Mouse (Mus musculus) embryo, embryonic 10.5 days (tissue): ENCODE measurements at regions not wholly inside any gene's neighbourhood (a gene's known extent, or its start where the extent isn't known, plus 50 kb on each side); places are given as distances from the start of the nearest gene placed in this dataset.

ENCODE experiments used
- DNase-seq: peaks from one replicate; pipeline ENCODE4 v3.0.0-alpha.2; 2015; ENCODE audit warnings: low spot score

DNA sequence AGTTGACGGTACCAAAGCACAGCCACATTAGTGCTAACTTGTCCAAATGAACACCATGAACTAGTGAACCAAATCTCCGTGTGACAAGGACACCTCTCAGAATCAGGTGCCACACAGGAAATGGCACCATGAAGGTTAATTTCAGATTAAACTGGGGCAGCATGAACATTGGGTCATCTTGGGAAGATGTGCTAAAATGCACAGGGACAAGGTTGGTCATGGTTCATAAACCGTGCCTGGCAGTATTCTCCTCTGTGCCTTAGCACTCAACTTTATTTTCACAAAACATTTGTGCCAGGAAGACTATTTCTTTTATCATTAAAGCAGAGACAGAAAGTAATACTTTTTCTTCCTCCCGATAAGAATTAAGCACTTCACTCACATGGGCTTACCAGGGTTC lies 672.6 kb downstream of the Rwdd3 start:
- DNase-seq, result no peak

DNA sequence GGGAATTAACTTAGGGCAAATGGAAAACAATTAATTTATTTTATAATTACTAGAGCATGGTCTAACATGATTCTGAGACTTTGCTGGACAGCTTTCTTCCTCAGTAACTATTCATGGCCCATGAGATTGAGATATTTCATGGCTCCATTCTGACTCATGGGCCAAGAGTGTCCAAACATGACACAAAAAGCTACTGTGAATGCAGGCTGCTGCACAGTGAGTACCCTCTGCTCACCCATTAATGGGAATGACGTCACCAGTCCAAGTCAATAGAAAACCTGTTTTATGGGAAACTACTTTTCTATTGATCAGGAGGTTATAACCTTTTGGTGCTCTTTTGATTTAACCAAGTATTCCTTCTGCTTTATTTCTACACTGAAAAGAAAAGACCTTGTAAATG lies 693.6 kb downstream of the Rwdd3 start:
- no peak for DNase-seq

DNA sequence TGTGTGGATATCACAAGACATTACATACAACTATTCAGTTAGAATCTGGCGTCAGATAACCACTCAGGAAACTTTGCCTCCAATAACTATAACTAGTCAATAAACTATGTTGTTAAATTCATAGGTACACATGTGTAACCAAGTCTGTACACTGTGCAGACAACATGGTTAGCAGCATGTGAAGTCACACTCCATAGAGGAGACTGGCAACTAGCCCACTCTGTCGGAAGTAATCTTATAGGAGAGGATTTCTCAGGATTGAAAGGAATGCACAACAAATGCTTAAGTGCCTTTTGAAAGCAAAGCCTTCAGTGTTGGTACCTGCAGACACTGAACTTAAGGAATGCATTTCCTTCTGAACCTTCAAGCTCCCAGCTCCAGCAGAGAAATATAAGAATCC lies 693.0 kb upstream of the Ptbp2 start:
- no peak for DNase-seq

DNA sequence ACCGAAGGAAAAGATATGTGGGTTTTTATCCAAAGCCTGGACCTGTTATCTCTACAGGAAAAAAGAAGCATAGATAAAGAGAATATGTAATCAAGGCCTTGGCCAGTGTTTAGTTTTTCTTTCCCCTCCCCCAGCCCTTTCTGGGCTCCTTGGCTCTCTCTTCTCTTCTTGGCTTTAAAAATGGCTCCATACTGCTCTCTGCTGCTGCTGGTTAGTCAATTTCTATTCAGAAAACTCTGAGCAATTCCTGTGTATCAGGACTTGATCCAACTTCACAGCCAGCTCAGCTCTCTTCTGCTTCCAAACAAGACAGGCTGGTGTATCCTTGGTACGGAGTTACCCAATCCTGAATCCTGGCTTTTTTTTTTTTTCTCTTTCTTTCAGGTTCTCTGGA lies 689.4 kb upstream of the Ptbp2 start:
- DNase-seq, result peak; percentile 72

DNA sequence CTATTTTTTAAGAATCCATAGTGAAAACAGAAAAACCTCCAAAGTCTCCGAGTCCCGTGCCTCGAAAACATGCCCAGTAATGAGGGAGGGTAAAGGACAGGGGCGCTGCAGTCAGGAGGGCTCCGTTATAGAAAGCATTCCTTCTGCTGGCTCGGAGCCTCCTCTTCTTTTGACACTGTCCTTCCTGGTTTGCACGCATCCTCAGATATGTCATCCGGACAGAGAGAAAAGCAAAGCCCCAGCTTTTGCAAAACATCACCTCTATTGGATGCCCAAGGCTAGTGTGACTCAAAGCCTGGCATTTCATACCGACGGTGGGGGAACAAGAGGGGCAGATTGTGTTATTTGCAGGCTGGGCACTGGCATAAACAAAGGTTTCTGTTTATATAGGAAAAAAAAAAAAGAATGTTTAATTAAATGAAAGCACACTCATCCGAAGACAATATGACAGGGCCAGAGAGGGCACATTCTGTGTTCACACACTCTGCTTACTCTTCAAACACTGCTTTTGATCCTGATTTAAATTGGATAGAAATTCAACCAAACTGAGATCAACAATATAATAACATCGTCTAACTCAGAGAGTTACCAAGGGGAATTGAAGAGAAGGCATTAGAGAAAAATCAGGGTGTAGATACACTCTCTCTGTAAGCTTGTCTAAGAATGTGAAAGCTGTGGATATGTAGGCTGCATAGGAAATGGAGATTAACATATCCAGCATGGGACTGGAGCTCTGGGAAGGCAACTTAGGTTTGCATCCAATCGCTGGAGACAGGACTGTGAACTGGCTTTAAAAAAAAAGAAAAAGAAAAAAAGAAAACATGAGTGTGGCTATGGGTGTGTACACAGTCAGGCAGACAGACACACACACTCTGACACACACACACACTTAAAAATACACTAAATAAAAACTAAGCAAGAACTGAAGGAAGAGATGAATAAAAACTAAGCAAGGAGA lies 688.7 kb upstream of the Ptbp2 start:
- DNase-seq, result peak; percentile 9

DNA sequence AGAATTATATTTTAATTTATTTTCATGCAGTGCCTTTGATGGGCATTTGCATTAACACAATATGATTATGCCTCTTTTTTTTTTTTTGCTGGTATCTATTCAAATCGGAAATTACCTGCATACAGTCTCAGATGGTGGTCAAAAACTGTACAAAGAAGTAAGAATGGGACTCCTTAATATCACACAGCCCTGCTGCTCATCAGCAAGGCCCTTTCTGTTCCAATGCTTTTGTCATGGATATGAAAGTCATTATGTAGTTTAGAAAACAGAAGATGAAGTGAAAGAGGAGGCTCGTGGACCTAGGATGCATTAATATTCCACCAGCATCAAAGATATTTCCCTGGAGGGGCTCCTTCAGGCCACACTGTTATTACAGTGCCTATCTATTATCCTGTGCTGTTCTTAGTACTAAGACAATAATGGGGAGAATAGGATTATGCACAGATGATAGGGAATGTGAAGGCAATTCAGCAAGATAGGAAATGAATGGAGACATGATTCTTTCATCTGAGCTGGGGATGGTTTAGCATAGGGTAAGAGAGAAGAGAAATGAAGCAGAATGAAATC lies 687.7 kb upstream of the Ptbp2 start:
- DNase-seq, result no peak

DNA sequence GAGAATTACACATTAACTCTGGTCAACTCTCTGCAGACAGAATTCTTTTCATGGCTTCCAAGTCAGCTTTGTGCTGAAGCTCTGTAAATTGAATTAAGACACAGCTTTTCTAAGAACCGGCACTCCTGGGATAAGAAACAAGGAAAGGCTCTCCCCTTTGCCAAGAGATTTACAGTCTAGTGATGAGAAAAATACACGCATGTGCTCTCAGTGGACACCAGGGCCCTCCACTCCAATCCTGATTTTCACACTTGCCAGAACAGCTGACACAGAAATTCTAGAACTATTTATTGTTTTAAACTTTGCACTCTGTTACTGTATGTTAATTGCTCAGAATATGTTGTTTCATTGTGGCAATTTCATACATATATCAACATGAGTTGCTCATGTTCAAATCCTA lies 684.6 kb upstream of the Ptbp2 start:
- no peak for DNase-seq

DNA sequence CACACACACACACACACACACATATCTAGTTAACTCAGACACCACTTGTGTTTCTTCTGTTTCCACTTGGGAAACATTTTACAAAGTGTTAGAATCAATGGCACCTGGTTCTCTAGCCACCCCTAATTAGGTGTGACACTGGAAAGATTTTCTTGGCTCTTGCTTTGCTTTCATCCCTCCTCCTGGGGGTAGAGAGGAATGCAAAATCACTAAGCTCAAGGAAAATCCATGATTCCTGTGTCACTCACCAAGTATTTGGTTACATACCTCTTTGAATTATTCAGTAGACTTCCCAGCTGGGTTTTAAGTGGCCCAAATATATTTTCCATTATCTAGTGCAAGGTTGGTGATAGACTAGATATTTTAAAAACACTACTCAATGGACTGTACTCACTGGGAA lies 676.5 kb upstream of the Ptbp2 start:
- DNase-seq, result no peak

DNA sequence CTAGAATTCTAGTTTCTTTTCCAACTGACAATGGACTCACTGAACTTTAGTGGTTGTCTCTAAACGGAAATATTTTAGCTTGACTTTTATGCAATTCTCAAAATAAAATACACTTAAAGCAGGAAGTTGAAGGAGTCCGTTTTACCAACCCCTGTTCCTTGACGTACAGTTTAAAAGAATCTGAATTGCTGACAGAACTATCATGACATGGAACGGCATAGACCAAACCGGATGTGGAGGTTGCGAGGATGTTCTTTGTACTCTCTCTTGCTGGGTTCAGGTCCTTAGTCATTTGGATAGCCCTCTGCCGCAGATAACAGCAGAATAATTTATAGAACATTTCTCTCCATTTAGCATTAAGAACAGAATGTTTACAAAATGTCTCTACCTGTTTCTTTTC lies 673.6 kb upstream of the Ptbp2 start:
- no peak for DNase-seq

DNA sequence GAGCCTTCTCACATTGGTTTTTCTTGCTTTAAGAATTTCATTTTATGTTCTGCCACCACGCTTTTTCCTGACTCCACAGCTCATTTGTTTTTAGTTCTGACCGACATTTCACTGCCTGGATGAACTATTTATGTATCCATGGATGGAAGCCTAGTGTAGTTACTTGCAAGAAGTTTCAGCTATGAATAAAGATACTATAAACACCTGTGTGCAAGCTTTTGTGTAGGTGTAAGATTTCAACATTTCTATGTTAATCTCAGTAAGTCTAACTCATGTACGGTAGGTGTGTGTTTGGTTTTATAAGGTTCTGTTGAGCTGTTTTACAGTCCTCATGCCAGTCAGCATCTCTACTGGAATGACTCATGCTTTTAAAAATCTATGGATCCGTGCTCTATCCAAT lies 656.9 kb upstream of the Ptbp2 start:
- no peak for DNase-seq

DNA sequence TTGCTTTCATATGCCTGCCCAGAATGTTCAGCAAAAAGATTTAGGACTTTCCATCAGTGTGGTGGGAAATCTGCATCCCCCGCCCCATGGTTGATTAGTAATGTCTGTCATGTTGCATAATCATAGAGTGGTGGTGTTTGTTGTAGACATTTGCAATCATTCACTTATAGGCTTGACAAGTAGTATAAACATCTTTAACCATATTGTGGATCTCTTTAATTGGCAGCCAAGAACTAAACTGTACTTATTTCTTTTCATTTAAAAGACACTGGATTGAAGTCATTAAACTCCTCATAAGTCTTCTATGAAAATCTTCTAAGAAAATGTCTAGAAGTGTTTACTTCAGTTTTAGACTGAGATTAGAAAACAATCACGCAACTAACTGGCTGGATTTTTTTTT lies 646.0 kb upstream of the Ptbp2 start:
- no peak for DNase-seq

DNA sequence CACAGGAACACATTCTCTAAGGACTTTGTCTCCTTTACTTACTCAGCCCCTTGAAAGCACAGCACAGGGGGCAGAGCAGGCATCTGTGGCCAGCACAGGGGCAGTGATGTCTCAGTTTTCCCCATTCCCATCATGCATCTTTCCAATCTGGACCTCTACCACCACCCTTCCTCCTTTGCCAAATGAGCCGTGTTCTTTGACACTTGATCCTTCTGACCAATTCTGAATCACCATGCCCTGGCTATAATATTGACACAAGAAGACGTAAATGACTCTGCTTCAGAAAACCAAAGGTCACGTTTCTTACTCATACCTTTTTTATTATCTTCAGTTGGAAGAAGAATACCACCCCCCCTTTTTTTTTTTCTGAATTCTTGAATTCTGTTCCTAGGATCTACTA lies 632.4 kb upstream of the Ptbp2 start:
- no peak for DNase-seq

DNA sequence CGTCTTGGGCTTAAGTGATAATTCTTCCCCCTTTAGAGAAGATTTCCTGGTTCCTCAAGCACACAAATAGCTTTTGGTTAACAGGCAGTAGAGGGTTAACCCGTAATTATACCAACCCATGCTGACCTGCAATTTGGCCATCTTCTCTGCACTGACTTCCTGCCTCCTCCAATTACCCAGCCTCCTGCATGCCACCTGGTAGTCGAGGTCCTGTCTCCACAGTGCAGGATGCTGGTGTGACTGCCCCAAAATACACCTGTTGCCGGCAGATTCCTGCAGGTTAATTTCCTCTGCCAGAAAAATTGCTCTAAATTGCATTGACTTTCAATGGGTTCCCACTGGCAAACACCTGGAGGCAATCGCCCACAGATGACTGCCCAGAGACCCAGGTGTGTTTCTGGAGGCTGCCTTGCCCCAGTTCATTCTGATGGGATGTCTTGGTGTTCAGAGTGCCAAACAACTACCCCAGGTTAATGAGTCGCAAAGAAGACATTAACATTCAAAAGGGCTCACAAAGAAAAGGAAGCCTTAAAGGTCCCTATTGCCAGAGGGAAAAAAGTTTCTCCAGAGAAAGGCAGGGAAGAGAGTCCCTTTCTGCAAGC lies 591.5 kb upstream of the Ptbp2 start:
- no peak for DNase-seq

DNA sequence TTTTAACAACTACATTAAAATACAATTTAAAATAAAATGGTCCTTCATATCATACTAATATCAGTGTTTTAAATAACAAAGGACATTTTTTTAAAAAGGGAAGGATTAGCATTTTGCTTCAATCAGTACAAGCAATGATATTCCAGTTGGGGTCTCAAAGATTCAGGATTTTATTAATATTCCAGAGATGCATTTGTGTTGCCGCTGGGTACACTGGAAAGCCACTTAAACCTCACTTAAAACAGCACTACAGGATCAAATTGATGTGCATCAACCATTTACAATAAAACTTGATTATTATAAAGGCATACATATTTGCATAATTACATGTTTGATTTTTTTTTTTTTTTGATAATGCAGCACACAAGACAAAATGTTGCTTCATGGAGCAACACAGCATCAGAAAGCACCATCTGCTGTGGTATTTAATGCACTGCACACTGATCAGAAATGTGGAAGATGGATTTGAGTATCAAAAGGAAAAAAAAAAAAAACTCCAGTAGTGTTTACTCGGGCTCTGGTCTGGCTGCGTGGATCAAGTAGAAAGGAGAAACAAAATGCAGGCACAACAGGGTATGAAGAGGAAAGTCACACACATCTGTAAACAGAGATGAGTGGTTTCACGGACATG lies 558.6 kb upstream of the Ptbp2 start:
- no peak for DNase-seq

DNA sequence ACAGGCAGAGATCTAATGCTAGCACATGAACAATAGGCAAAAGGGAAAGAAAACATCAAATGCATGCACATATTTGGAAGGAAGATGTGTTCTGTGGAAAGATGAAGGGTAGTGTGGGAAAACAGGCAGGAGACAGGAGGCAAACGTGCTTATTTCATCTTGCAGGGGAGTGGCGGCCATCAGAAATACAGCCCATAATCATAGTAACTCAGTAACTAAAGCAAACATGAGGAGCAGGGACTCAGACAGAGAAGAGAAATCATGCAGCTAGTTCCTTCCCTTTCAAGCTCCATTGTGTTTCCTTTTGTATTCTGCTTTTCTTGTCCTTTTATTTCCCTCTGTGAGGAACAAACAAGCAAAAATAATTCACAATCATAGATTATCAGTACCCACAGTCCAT lies 557.6 kb upstream of the Ptbp2 start:
- no peak for DNase-seq

DNA sequence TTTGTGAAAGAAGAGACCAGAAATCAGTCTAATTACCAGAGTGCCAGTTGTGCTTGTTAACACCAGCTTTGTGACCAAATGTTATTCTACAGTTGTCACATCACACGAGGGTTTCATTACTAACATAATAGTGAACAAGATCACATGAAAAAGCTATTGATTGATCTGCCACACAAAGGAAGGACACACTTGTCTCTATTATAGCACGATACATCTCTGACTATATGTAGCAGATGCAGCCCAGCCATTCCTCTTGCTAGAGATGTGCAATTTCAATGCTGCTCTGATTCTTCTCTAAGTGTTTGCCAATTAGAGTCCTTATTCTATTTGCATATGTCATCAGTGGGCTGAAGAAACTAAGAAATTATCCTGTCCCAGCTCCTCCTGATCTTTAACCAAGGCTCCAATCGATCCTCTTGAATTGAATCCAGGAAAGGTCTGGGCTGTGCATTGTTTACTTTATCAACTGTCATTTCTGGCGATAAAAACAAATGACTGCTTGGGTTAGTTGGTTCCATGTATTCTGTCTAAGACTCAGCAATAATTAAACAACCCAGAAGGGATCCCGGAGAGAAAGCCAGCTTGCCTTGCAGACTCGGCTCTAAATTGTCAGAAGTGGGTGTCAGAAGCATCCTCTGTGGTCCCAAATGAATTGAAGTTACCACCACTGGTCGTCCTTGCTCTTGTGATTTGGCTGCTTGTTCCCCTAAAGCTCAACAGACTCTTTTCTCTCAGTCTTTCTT lies 551.7 kb upstream of the Ptbp2 start:
- DNase-seq, result no peak

DNA sequence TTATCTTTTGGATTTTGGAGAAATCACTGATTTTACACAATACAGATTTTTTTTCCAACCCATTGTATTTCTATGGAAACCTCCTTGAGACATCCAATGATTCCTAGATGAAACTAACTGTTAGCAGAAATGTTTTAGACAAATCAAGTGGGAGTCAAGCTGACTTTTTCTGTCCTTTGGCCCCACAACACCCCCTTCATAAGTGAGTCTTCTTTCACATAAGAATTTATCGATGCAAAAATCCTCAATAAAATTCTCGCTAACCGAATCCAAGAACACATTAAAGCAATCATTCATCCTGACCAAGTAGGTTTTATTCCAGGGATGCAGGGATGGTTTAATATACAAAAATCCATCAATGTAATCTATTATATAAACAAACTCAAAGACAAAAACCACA lies 522.8 kb upstream of the Ptbp2 start:
- DNase-seq, result peak; percentile 51

DNA sequence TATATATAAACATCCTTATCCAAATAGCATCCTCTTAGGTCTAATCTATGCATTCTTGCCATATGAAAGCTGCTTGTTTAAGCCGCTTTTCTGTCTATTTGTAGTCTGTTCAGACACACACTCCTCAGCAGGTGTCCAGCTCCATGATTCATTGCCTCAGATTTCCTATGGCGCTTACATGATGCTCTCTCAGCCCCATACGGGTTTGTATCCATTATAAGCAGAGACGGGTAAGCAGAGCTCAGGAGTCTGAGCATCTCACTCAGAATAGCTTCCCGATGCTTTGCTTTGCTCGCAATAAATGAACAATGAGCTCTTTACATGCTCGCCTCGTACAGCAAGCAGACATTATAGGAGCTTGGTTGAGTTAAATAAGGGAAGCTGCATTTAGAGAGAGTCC lies 521.3 kb upstream of the Ptbp2 start:
- no peak for DNase-seq
